In genomic region chr7:58718556-58718955, GRCm38 (mm10) we compare ENCODE assay signal across 24 mouse cellular contexts.
DNase-seq lines count a peak whose midpoint lies in the region; TF ChIP-seq lines count a peak whose summit lies in the region.
"Had no signal": no experiment of that assay in that cellular context is flagged by ENCODE, and none has a peak within 500 bp of the region (broad histone marks: within the 10 kb centered on the region; RNA-seq: fewer than 3 reads in every experiment).

No protein-coding gene starts in this region.

- no peaks in the 10 kb centered on the region for H3K36me3 ChIP-seq in kidney, adult 2 months (ENCODE audit: control insufficient read depth, insufficient read depth, low read length)
- H3K36me3 ChIP-seq: embryonic facial prominence, embryonic 15.5 days; heart, embryonic 15.5 days; limb, embryonic 13.5 days; liver, embryonic 13.5 days had no signal

- no peak for TF ChIP-seq POLR2A in kidney, adult 2 months (IDR thresholded peaks at IDR 0.05; ENCODE audit: low read depth, low read length)
- no peak for TF ChIP-seq POLR2A in brain, embryonic 14.5 days (IDR thresholded peaks at IDR 0.05; ENCODE audit: borderline replicate concordance, extremely low read depth, insufficient read depth, insufficient read length, poor library complexity, severe bottlenecking)

- DNase-seq in gastrocnemius, adult 18-20 months (ENCODE audit: low spot score), result peak; percentile 57
- no peak for DNase-seq in gastrocnemius, adult 8-10 months (ENCODE audit: low spot score in 2 of 2)
- DNase-seq in kidney, adult 2 months, result peak; percentile 29
- no peak for DNase-seq in kidney, postnatal 14 days
- DNase-seq in lung, postnatal 10 days, result peak; percentile 8
- DNase-seq in lung, postnatal 36 days, result no peak
- DNase-seq in brain, embryonic 14.5 days (ENCODE audit: low read depth), result peak; percentile 12
- no peak for DNase-seq in adrenal gland, postnatal 4 days (ENCODE audit: low spot score in 2 of 2)
- DNase-seq: adrenal gland, postnatal 10 days; cerebellum, adult 9-10 months; gastrocnemius, postnatal 10 days; layer of hippocampus, postnatal 36 days; liver, embryonic 13.5 days; lung, embryonic 14.5 days; lung, postnatal 4 days; thymus, adult 2 months; thymus, postnatal 4 days had no signal

- H3K4me3 ChIP-seq in kidney, adult 2 months (ENCODE audit: insufficient read depth, low read depth, low read length), result no peak overlapping the region
- H3K4me3 ChIP-seq: embryonic facial prominence, embryonic 15.5 days; heart, embryonic 15.5 days; limb, embryonic 13.5 days; liver, embryonic 13.5 days; myocyte had no signal

- peaks cover 4% of the 10 kb centered on the region; the same call in 1 of the 2 replicates for H3K4me1 ChIP-seq in kidney, adult 2 months (ENCODE audit: control insufficient read depth, insufficient read depth, low read length)
- H3K4me1 ChIP-seq: embryonic facial prominence, embryonic 15.5 days had no signal

- no peak for TF ChIP-seq CTCF in kidney, adult 2 months (conservative IDR thresholded peaks at IDR 0.05; ENCODE audit: insufficient read depth, insufficient read length, low read depth, low read length)
- no peak for TF ChIP-seq CTCF in brain, embryonic 14.5 days (IDR thresholded peaks at IDR 0.05; ENCODE audit: borderline replicate concordance, extremely low read depth, insufficient read depth, insufficient read length)

- no peaks in the 10 kb centered on the region for H3K27me3 ChIP-seq in kidney, adult 2 months (replicated peaks; ENCODE audit: control insufficient read depth, insufficient read depth, low read length)
- H3K27me3 ChIP-seq: embryonic facial prominence, embryonic 15.5 days; heart, embryonic 15.5 days; limb, embryonic 13.5 days; liver, embryonic 13.5 days; Patski had no signal

- WGBS in kidney, adult 2 months, result 67% methylated on average over 2 of the region's 2 CpGs

- no peak overlapping the region for H3K27ac ChIP-seq in kidney, adult 2 months (ENCODE audit: insufficient read depth, low read depth, low read length)
- H3K27ac ChIP-seq: embryonic facial prominence, embryonic 15.5 days; heart, embryonic 15.5 days; hindbrain, postnatal 0 days; limb, embryonic 13.5 days; liver, embryonic 13.5 days; stomach, postnatal 0 days had no signal

Comparison
In these comparisons a context has a peak if more than half of its experiments do, and no peak if none do; other contexts are left out.
1. DNase-seq: peak in gastrocnemius, adult 18-20 months (single experiment), kidney, adult 2 months (single experiment), lung, postnatal 10 days (single experiment) and brain, embryonic 14.5 days (single experiment); none in gastrocnemius, adult 8-10 months (0 of 2), kidney, postnatal 14 days (single experiment), lung, postnatal 36 days (single experiment) and adrenal gland, postnatal 4 days (0 of 2).